Mouse (Mus musculus): ENCODE results near the gene R3hdml.

GRCm38 (mm10) chr2:163538410-163538809 lies 46.3 kb downstream of the R3hdml start:
- TF ChIP-seq MAFK (IDR thresholded peaks at IDR 0.05; ENCODE audit: borderline replicate concordance, low read depth, low read length) = no peak
- TF ChIP-seq TAL1 (IDR thresholded peaks at IDR 0.05; ENCODE audit: low read length) = no peak
- no peak for TF ChIP-seq MAZ (IDR thresholded peaks at IDR 0.05; ENCODE audit: low read depth, low read length)
- no peak for TF ChIP-seq E2F4 (IDR thresholded peaks at IDR 0.05; ENCODE audit: borderline replicate concordance, low read depth, low read length)
- TF ChIP-seq ZKSCAN1 (IDR thresholded peaks at IDR 0.05; ENCODE audit: low read depth, low read length) = no peak
- no peak for TF ChIP-seq CTCF (IDR thresholded peaks at IDR 0.05 in 2 of 3, conservative IDR thresholded peaks at IDR 0.05 in 1 of 3; ENCODE audit: control insufficient read depth in 1 of 3, insufficient read depth in 1 of 3, low read depth in 2 of 3, low read length in 3 of 3, poor library complexity in 1 of 3, severe bottlenecking in 1 of 3)
- TF ChIP-seq POLR2A (IDR thresholded peaks at IDR 0.05; ENCODE audit: control insufficient read depth in 1 of 2, insufficient read depth in 1 of 2, low read depth in 1 of 2, low read length in 2 of 2, poor library complexity in 1 of 2) = no peak
- TF ChIP-seq ZNF384 (IDR thresholded peaks at IDR 0.05; ENCODE audit: low read depth, low read length) = no peak
